Mouse (Mus musculus) limb, embryonic 12.5 days (tissue): ENCODE data around the gene Snrpf. TPM values are rescaled to one million over a fixed set of nuclear protein-coding genes. Genes with fewer than 3 reads are reported as not detected.

Experiments
- ATAC-seq: fragments of 200-750 bp; cut with Nextera tagmentation; 2 replicates; pipeline ENCODE4 v1.8.0; 2017; ENCODE audit warnings: low read depth, moderate TSS enrichment; ENCODE audit not compliant: insufficient number of reproducible peaks, insufficient read depth, low FRiP score, low TSS enrichment
- H3K27ac ChIP-seq: fragments of 300-500 bp; sonication (generic); 2 replicates; pipeline ENCODE4 v1.5.1; 2016; ENCODE audit warnings: mild to moderate bottlenecking, moderate library complexity
- H3K27me3 ChIP-seq: fragments of 300-500 bp; sonication (generic); 2 replicates; pipeline ENCODE4 v1.6.1; 2016; ENCODE audit warnings: mild to moderate bottlenecking, moderate library complexity
- H3K36me3 ChIP-seq: fragments of 300-500 bp; sonication (generic); 2 replicates; pipeline ENCODE4 v1.6.1; 2016; ENCODE audit warnings: mild to moderate bottlenecking, moderate library complexity
- H3K4me1 ChIP-seq: fragments of 300-500 bp; sonication (generic); replicated peaks from 2 replicates; pipeline ENCODE4 v1.6.1; 2016
- H3K4me2 ChIP-seq: fragments of 300-500 bp; sonication (generic); 2 replicates; pipeline ENCODE4 v1.6.1; 2016; ENCODE audit warnings: mild to moderate bottlenecking, moderate library complexity
- H3K4me3 ChIP-seq: fragments of 300-500 bp; sonication (generic); replicated peaks from 2 replicates; pipeline ENCODE4 v1.5.1; 2016; ENCODE audit warnings: mild to moderate bottlenecking
- H3K9ac ChIP-seq: fragments of 300-500 bp; sonication (generic); replicated peaks from 2 replicates; pipeline ENCODE4 v1.6.1; 2016; ENCODE audit warnings: mild to moderate bottlenecking, moderate library complexity
- H3K9me3 ChIP-seq: fragments of 300-500 bp; sonication (generic); 2 replicates; pipeline ENCODE4 v1.6.1; 2016; ENCODE audit warnings: mild to moderate bottlenecking, moderate library complexity
- WGBS: fragments of 180-500 bp; shearing (Covaris S2); methylation state at CpG from one replicate; pipeline ENCODE4 v1.1.7; 2016; 5-methylcytosine and 5-hydroxymethylcytosine counted together
- polyA plus RNA-seq: library from polyadenylated mRNA; unstranded; fragments of >200 nt; fragmentation: Nextera tagmentation; extraction: Ambion mirVana; gene quantifications from 2 replicates; pipeline ENCODE4 v1.2.1, GENCODE M21; 2016

Gene Snrpf
- polyA plus RNA-seq, 1 experiment from 2014 or later = 168 TPM

- Histone ChIP-seq H3K27me3 (no peaks in the 10 kb centered on the region), H3K27ac (no peak overlapping the region), H3K4me1 (no peaks in the 10 kb centered on the region; the same call in 1 of the 2 replicates), H3K9ac (no peak overlapping the region), H3K9me3 (no peaks in the 10 kb centered on the region), H3K36me3 (no peaks in the 10 kb centered on the region), H3K4me3 (no peak overlapping the region), H3K4me2 (no peak overlapping the region)
- no peak for ATAC-seq
- 90% methylated on average over 1 of the region's 1 CpGs for WGBS
Measured at GRCm38 (mm10) chr10:93610896-93611295, 21.4 kb upstream of the Snrpf start.

- ATAC-seq = no peak
- H3K27me3 ChIP-seq = no peaks in the 10 kb centered on the region
- H3K4me1 ChIP-seq = no peaks in the 10 kb centered on the region; the same call in 1 of the 2 replicates
- H3K9me3 ChIP-seq = no peaks in the 10 kb centered on the region
- H3K4me3 ChIP-seq = no peak overlapping the region
- H3K36me3 ChIP-seq = no peaks in the 10 kb centered on the region
- no peak overlapping the region for H3K4me2 ChIP-seq
- no peak overlapping the region for H3K27ac ChIP-seq
- WGBS = 95% methylated on average over 7 of the region's 7 CpGs
- no peak overlapping the region for H3K9ac ChIP-seq
Measured at GRCm38 (mm10) chr10:93609236-93609635, 19.7 kb upstream of the Snrpf start.

- H3K4me2 ChIP-seq = no peak overlapping the region
Measured at GRCm38 (mm10) chr10:93608051-93608450, 18.5 kb upstream of the Snrpf start.

GRCm38 (mm10) chr10:93606326-93606725, 16.8 kb upstream of the Snrpf start:
- no peak overlapping the region for H3K4me3 ChIP-seq
- H3K4me2 ChIP-seq = no peak overlapping the region
- H3K27ac ChIP-seq = no peak overlapping the region
- no peaks in the 10 kb centered on the region for H3K4me1 ChIP-seq
- no peak overlapping the region for H3K9ac ChIP-seq
- 90% methylated on average over 9 of the region's 9 CpGs for WGBS
- no peaks in the 10 kb centered on the region for H3K36me3 ChIP-seq
- H3K9me3 ChIP-seq = no peaks in the 10 kb centered on the region
- no peaks in the 10 kb centered on the region for H3K27me3 ChIP-seq
- ATAC-seq = no peak

More at GRCm38 (mm10) chr10:93608051-93608450, 18.5 kb upstream of the Snrpf start:
- Histone ChIP-seq H3K27me3 (no peaks in the 10 kb centered on the region), H3K36me3 (no peaks in the 10 kb centered on the region), H3K4me1 (no peaks in the 10 kb centered on the region; the same call in 1 of the 2 replicates), H3K9me3 (no peaks in the 10 kb centered on the region), H3K4me3 (no peak overlapping the region), H3K9ac (no peak overlapping the region), H3K27ac (no peak overlapping the region)
- WGBS = 62% methylated on average over 9 of the region's 9 CpGs
- no peak for ATAC-seq

- H3K4me2 ChIP-seq = no peak overlapping the region
- H3K4me1 ChIP-seq = no peaks in the 10 kb centered on the region
- no peak for ATAC-seq
- no peaks in the 10 kb centered on the region; the same call in 1 of the 2 replicates for H3K27me3 ChIP-seq
- no peaks in the 10 kb centered on the region for H3K9me3 ChIP-seq
- no peaks in the 10 kb centered on the region for H3K36me3 ChIP-seq
- H3K9ac ChIP-seq = no peak overlapping the region
- H3K27ac ChIP-seq = no peak overlapping the region
- 95% methylated on average over 1 of the region's 1 CpGs for whole genome bisulfite sequencing
- no peak overlapping the region for H3K4me3 ChIP-seq
Measured at GRCm38 (mm10) chr10:93603256-93603655, 13.8 kb upstream of the Snrpf start.

GRCm38 (mm10) chr10:93602309-93602708, 12.8 kb upstream of the Snrpf start:
- 89% methylated on average over 5 of the region's 5 CpGs for WGBS
- no peaks in the 10 kb centered on the region for H3K4me1 ChIP-seq

GRCm38 (mm10) chr10:93596641-93597040, 7.1 kb upstream of the Snrpf start:
- Histone ChIP-seq H3K4me1 (no peaks in the 10 kb centered on the region), H3K4me2 (no peak overlapping the region), H3K27ac (no peak overlapping the region), H3K4me3 (no peak overlapping the region), H3K9me3 (no peaks in the 10 kb centered on the region), H3K36me3 (no peaks in the 10 kb centered on the region), H3K9ac (no peak overlapping the region), H3K27me3 (no peaks in the 10 kb centered on the region; the same call in 1 of the 2 replicates)
- WGBS = 76% methylated on average over 3 of the region's 3 CpGs
- ATAC-seq = no peak

More at GRCm38 (mm10) chr10:93602309-93602708, 12.8 kb upstream of the Snrpf start:
- Histone ChIP-seq H3K27ac (no peak overlapping the region), H3K4me3 (no peak overlapping the region), H3K36me3 (no peaks in the 10 kb centered on the region), H3K9ac (no peak overlapping the region), H3K9me3 (no peaks in the 10 kb centered on the region), H3K4me2 (no peak overlapping the region), H3K27me3 (no peaks in the 10 kb centered on the region; the same call in 1 of the 2 replicates)
- no peak for ATAC-seq

- Histone ChIP-seq H3K36me3 (no peaks in the 10 kb centered on the region), H3K27me3 (no peaks in the 10 kb centered on the region; the same call in 1 of the 2 replicates), H3K27ac (no peak overlapping the region), H3K4me1 (no peaks in the 10 kb centered on the region), H3K4me2 (no peak overlapping the region), H3K9ac (no peak overlapping the region), H3K4me3 (no peak overlapping the region), H3K9me3 (no peaks in the 10 kb centered on the region)
- WGBS = 50% methylated on average over 4 of the region's 4 CpGs
- ATAC-seq = no peak
Measured at GRCm38 (mm10) chr10:93595831-93596230, 6.3 kb upstream of the Snrpf start.

- Histone ChIP-seq H3K36me3 (no peaks in the 10 kb centered on the region), H3K27me3 (no peaks in the 10 kb centered on the region), H3K27ac (no peak overlapping the region), H3K4me1 (0 out of 2 replicates have a peak, but pooled peaks cover 3% of the 10 kb centered on the region), H3K4me2 (peak overlapping the region; percentile 78), H3K4me3 (peak overlapping the region; percentile 44), H3K9ac (peak overlapping the region; percentile 48; the same call in 1 of the 2 replicates), H3K9me3 (no peaks in the 10 kb centered on the region)
- ATAC-seq = peak; percentile 60; the same call in 1 of the 2 replicates
- WGBS = 2% methylated on average over 22 of the region's 22 CpGs
Measured at GRCm38 (mm10) chr10:93594022-93594482, 4.5 kb upstream of the Snrpf start.

- H3K36me3 ChIP-seq = peaks cover 4% of the 10 kb centered on the region; the same call in 1 of the 2 replicates
- no peak overlapping the region for H3K9ac ChIP-seq
- H3K27ac ChIP-seq = no peak overlapping the region
- H3K4me2 ChIP-seq = no peak overlapping the region
- 56% methylated on average over 12 of the region's 12 CpGs for WGBS
- H3K27me3 ChIP-seq = no peaks in the 10 kb centered on the region
- no peak for ATAC-seq
- H3K4me1 ChIP-seq = peaks cover 16% of the 10 kb centered on the region
- H3K9me3 ChIP-seq = no peaks in the 10 kb centered on the region
- no peak overlapping the region for H3K4me3 ChIP-seq
Measured at GRCm38 (mm10) chr10:93592456-93592855, 3.0 kb upstream of the Snrpf start.

GRCm38 (mm10) chr10:93588796-93589195, 710 bp downstream of the Snrpf start:
- Histone ChIP-seq H3K36me3 (peaks cover 36% of the 10 kb centered on the region), H3K9ac (peak overlapping the region; percentile 82), H3K4me2 (peak overlapping the region; percentile 86), H3K27me3 (no peaks in the 10 kb centered on the region), H3K4me3 (peak overlapping the region; percentile 82), H3K9me3 (no peaks in the 10 kb centered on the region), H3K27ac (peak overlapping the region; percentile 88; the same call in 1 of the 2 replicates), H3K4me1 (peaks cover 16% of the 10 kb centered on the region)
- ATAC-seq = no peak
- WGBS = 3% methylated on average over 11 of the region's 11 CpGs
